Comparison of ENCODE assay signal across 8 mouse cellular contexts in the genomic region with DNA sequence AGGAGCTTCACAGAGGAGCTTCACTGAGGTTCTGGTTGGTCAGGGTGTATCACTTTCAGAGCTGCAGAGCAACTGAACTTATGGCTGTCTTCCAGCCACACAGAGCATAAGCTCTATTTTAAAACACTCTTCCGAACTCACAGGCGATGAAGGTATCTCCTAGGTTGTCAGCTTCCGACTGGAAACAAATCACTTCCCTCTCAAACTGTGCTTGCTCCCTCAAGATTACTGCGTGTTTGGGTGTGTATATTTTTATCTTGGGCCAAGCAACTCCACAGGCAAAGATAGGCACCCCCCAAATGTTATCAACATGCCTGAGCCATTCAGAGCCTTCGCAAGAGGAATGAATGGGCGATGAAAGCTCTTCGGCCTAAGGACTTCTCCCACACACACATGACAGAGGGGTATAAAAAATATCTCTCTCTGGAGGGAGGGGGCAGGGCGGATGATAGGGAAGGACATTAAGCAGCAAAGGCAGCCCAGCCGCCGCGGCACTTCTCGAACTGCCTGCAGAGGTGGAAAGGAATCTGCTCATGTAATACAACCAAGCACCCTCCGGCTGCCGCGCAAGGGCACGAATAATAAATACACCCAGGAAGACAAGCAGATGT. TPM values are rescaled to one million over a fixed set of nuclear protein-coding genes. Genes with fewer than 3 reads are reported as not detected.
A peak's percentile ranks its signal among the peaks of the same experiment; 100 is the strongest.
DNase-seq lines count a peak whose midpoint lies in the region; ATAC-seq and TF ChIP-seq lines count a peak whose summit lies in the region.

No protein-coding gene starts in this region.

- H3K4me3 ChIP-seq in gastrocnemius, adult 2 months, result peak overlapping the region; percentile 98
- H3K4me3 ChIP-seq in hindbrain, postnatal 0 days (ENCODE audit: low read length), result peak overlapping the region; percentile 90
- peak overlapping the region; percentile 38 for H3K4me3 ChIP-seq in macrophage (ENCODE audit: inconsistent target)

- no peak for ATAC-seq in hindbrain, postnatal 0 days
- ATAC-seq in granulocyte monocyte progenitor cell, adult 5-6 weeks (replicated peaks; ENCODE audit: poor library complexity, severe bottlenecking), result no peak

- under 1% methylated on average over 16 of the region's 16 CpGs for WGBS in hindbrain, postnatal 0 days
- 13% methylated on average over 16 of the region's 16 CpGs for WGBS in macrophage (ENCODE audit: missing documents)

- H3K27me3 ChIP-seq in hindbrain, postnatal 0 days (ENCODE audit: insufficient read depth, low read length), result no peaks in the 10 kb centered on the region

- DNase-seq in T-cell, adult 2 months (ENCODE audit: low spot score), result peak; percentile 31
- DNase-seq in cerebellum, postnatal 10 days, result peak; percentile 70 to 71
- peak; percentile 59 for DNase-seq in gastrocnemius, adult 2 months
- DNase-seq in hindbrain, postnatal 0 days (ENCODE audit: low spot score), result peak; percentile 56
- peak; percentile 27 to 61 for DNase-seq in left cerebral cortex, postnatal 10 days (ENCODE audit: extremely low spot score in 1 of 2, low spot score in 2 of 2)
- peak; percentile 60 to 77 for DNase-seq in right cerebral cortex, adult 2 months (ENCODE audit: low spot score in 2 of 2)

- H3K4me1 ChIP-seq in hindbrain, postnatal 0 days (ENCODE audit: insufficient read depth, low read length), result peaks cover 31% of the 10 kb centered on the region

- TF ChIP-seq CTCF in gastrocnemius, adult 2 months (IDR thresholded peaks at IDR 0.05), result no peak
- no peak for TF ChIP-seq CTCF in hindbrain, postnatal 0 days (IDR thresholded peaks at IDR 0.05; ENCODE audit: low read depth)

- no peaks in the 10 kb centered on the region for H3K9me3 ChIP-seq in hindbrain, postnatal 0 days (ENCODE audit: low read length)

- peak overlapping the region; percentile 91 for H3K4me2 ChIP-seq in hindbrain, postnatal 0 days (ENCODE audit: low read depth, low read length)

- intact Hi-C loops in gastrocnemius, adult 2 months (cut with DNase I), result loop anchor here (5.0 kb wide), 3 partner anchors 102 to 267 kb away; no protein-coding TSS in a partner anchor
- intact Hi-C loops in left cerebral cortex, postnatal 10 days (cut with DNase I), result loop anchor here (5.0 kb wide), 1 partner anchor 267 kb away; no protein-coding TSS in a partner anchor

- H3K36me3 ChIP-seq in hindbrain, postnatal 0 days (ENCODE audit: insufficient read depth, low read length), result no peaks in the 10 kb centered on the region
- no peaks in the 10 kb centered on the region for H3K36me3 ChIP-seq in macrophage (ENCODE audit: inconsistent target)

- H3K79me2 ChIP-seq in macrophage (ENCODE audit: inconsistent target), result peaks cover 15% of the 10 kb centered on the region

- peak overlapping the region; percentile 93 for H3K9ac ChIP-seq in hindbrain, postnatal 0 days (replicated peaks; ENCODE audit: low read length)

- peak overlapping the region; percentile 97 for H3K27ac ChIP-seq in gastrocnemius, adult 2 months
- peak overlapping the region; percentile 96 for H3K27ac ChIP-seq in hindbrain, postnatal 0 days
- 0 out of 2 replicates have a peak overlapping the region, but pooled peaks have one; percentile 0 for H3K27ac ChIP-seq in macrophage

RNA-seq across cellular contexts. Expression of gene 1700025G04Rik, which starts 1.0 kb away (rescaled TPM):
- total RNA-seq in gastrocnemius, adult 2 months (2021), result 10 to 100 TPM; 66.2 to 72.2 TPM
- total RNA-seq in hindbrain, postnatal 0 days (2014; rRNA removed), result 19.9 and 32.4 TPM in 2 replicates
- polyA plus RNA-seq in hindbrain, postnatal 0 days (2015; fragmentation: Nextera tagmentation; extraction: Ambion mirVana), result 22.5 and 24.9 TPM in 2 replicates
- total RNA-seq in left cerebral cortex, postnatal 10 days (2021), result 10 to 100 TPM; 70.1 to 72.8 TPM
- total RNA-seq in macrophage (2018; cell fraction: chromatin; rRNA removed), result 1 to 10 TPM in 21 of 26 experiments, under 1 TPM in 5; 0.25 to 3.9 (median 2.0) TPM
- total RNA-seq in macrophage (2018; cell fraction: cytosol; rRNA removed), result 1 to 10 TPM; 1.2 to 4.4 (median 2.4) TPM
- total RNA-seq in macrophage (2018; cell fraction: nucleus; rRNA removed), result 1 to 10 TPM in 20 of 26 experiments, under 1 TPM in 6; 0.52 to 5.3 (median 1.9) TPM
- 4.0 to 8.5 TPM (median 4.1 TPM) in 3 replicates for polyA plus RNA-seq in macrophage (2018)
- total RNA-seq in granulocyte monocyte progenitor cell, adult 5-6 weeks (2014; fragmentation: Nextera tagmentation), result 26.0 and 28.4 TPM in 2 replicates
- 13.7 and 21.8 TPM in 2 replicates for total RNA-seq in granulocyte monocyte progenitor cell, adult 5-6 weeks (2017)

Comparison
In these comparisons a context has a peak if more than half of its experiments do, and no peak if none do; other contexts are left out.
1. H3K27ac ChIP-seq: peak in every context shown above with its lines; median percentile 97 in gastrocnemius, adult 2 months; 96 in hindbrain, postnatal 0 days; 0 in macrophage.
2. H3K4me3 ChIP-seq: peak in every context shown above with its lines; median percentile 98 in gastrocnemius, adult 2 months; 90 in hindbrain, postnatal 0 days; 38 in macrophage.